Mouse (Mus musculus): ENCODE results near the gene Cacna1s.

Gene Cacna1s

GRCm38 (mm10) chr1:136081161-136081560 is 28.6 kb downstream of the Cacna1s start:
- no peak for TF ChIP-seq GATA4 (IDR thresholded peaks at IDR 0.05; ENCODE audit: insufficient replicate concordance, low read length)

GRCm38 (mm10) chr1:136085988-136086685 is 33.6 kb downstream of the Cacna1s start:
- TF ChIP-seq GATA4 (IDR thresholded peaks at IDR 0.05; ENCODE audit: insufficient replicate concordance, low read length): no peak

- no peak for TF ChIP-seq GATA4 (IDR thresholded peaks at IDR 0.05; ENCODE audit: insufficient replicate concordance, low read length)
These were observed 37.0 kb downstream of the Cacna1s start for GRCm38 (mm10) chr1:136089368-136090165.

GRCm38 (mm10) chr1:136093726-136094125 is 41.2 kb downstream of the Cacna1s start:
- no peak for TF ChIP-seq GATA4 (IDR thresholded peaks at IDR 0.05; ENCODE audit: insufficient replicate concordance, low read length)

- TF ChIP-seq GATA4 (IDR thresholded peaks at IDR 0.05; ENCODE audit: insufficient replicate concordance, low read length): no peak
These were observed 42.3 kb downstream of the Cacna1s start for GRCm38 (mm10) chr1:136094807-136095206.

- TF ChIP-seq GATA4 (IDR thresholded peaks at IDR 0.05; ENCODE audit: insufficient replicate concordance, low read length): no peak
These were observed 49.5 kb downstream of the Cacna1s start for GRCm38 (mm10) chr1:136102094-136102493.

GRCm38 (mm10) chr1:136102551-136102950 is 50.0 kb downstream of the Cacna1s start:
- no peak for TF ChIP-seq GATA4 (IDR thresholded peaks at IDR 0.05; ENCODE audit: insufficient replicate concordance, low read length)

GRCm38 (mm10) chr1:136102981-136103380 is 50.4 kb downstream of the Cacna1s start:
- TF ChIP-seq GATA4 (IDR thresholded peaks at IDR 0.05; ENCODE audit: insufficient replicate concordance, low read length): no peak

GRCm38 (mm10) chr1:136103696-136104095 is 51.1 kb downstream of the Cacna1s start:
- TF ChIP-seq GATA4 (IDR thresholded peaks at IDR 0.05; ENCODE audit: insufficient replicate concordance, low read length): no peak

GRCm38 (mm10) chr1:136104741-136105140 is 52.2 kb downstream of the Cacna1s start:
- no peak for TF ChIP-seq GATA4 (IDR thresholded peaks at IDR 0.05; ENCODE audit: insufficient replicate concordance, low read length)

GRCm38 (mm10) chr1:136109464-136109863 is 56.9 kb downstream of the Cacna1s start:
- TF ChIP-seq GATA4 (IDR thresholded peaks at IDR 0.05; ENCODE audit: insufficient replicate concordance, low read length): no peak

- TF ChIP-seq GATA4 (IDR thresholded peaks at IDR 0.05; ENCODE audit: insufficient replicate concordance, low read length): no peak
These were observed 63.6 kb downstream of the Cacna1s start for GRCm38 (mm10) chr1:136116183-136116582.

GRCm38 (mm10) chr1:136117069-136117468 is 64.5 kb downstream of the Cacna1s start:
- no peak for TF ChIP-seq GATA4 (IDR thresholded peaks at IDR 0.05; ENCODE audit: insufficient replicate concordance, low read length)

GRCm38 (mm10) chr1:136118875-136119274 is 66.3 kb downstream of the Cacna1s start:
- TF ChIP-seq GATA4 (IDR thresholded peaks at IDR 0.05; ENCODE audit: insufficient replicate concordance, low read length): no peak

GRCm38 (mm10) chr1:136119571-136120262 is 67.2 kb downstream of the Cacna1s start:
- TF ChIP-seq GATA4 (IDR thresholded peaks at IDR 0.05; ENCODE audit: insufficient replicate concordance, low read length): no peak

GRCm38 (mm10) chr1:136120263-136120603 is 67.7 kb downstream of the Cacna1s start:
- TF ChIP-seq GATA4 (IDR thresholded peaks at IDR 0.05; ENCODE audit: insufficient replicate concordance, low read length): no peak
